Mouse (Mus musculus) CH12.LX (cell line): ENCODE data around the gene Abca1. TPM values are rescaled to one million over a fixed set of nuclear protein-coding genes. Genes with fewer than 3 reads are reported as not detected.

Experiments
- DNase-seq: peaks from one replicate; pipeline ENCODE4 v3.0.0-alpha.2; 2013; ENCODE audit errors: extremely low read depth
- H3K27ac ChIP-seq: 2 replicates; pipeline ENCODE4 v1.5.1; 2012; ENCODE audit warnings: low read depth, mild to moderate bottlenecking, control low read depth, moderate library complexity; ENCODE audit not compliant: insufficient read depth
- H3K27me3 ChIP-seq: replicated peaks from 2 replicates; pipeline ENCODE3; 2012; ENCODE audit warnings: inconsistent platforms
- H3K36me3 ChIP-seq, 2 experiments: replicated peaks in 1 of 2; 2 replicates each; pipeline versions ENCODE3 to v1.6.1; 2012; ENCODE audit warnings: inconsistent platforms in 1 of 2, low read length in 1 of 2, mild to moderate bottlenecking in 1 of 2, mixed read lengths in 1 of 2, moderate library complexity in 1 of 2; ENCODE audit not compliant: control insufficient read depth in 1 of 2, insufficient read depth in 1 of 2
- H3K4me1 ChIP-seq, 2 experiments: 2 replicates each; pipeline ENCODE4 v1.6.1; 2012; ENCODE audit warnings: inconsistent platforms in 1 of 2, moderate library complexity in 1 of 2; ENCODE audit not compliant: insufficient read depth in 2 of 2, control insufficient read depth in 1 of 2
- H3K4me2 ChIP-seq: 2 replicates; pipeline ENCODE4 v1.6.1; 2012; ENCODE audit warnings: low read depth, mild to moderate bottlenecking, control low read depth; ENCODE audit not compliant: poor library complexity, insufficient read depth, severe bottlenecking
- H3K4me3 ChIP-seq, 3 experiments: fragments of 150-350 bp in 1 of 3; sonication (generic) in 1 of 3; replicated peaks in 1 of 3; 2 replicates each; pipeline versions ENCODE3 to v1.5.1; 2011 to 2012; ENCODE audit warnings: low read depth in 2 of 3, low read length in 2 of 3, mild to moderate bottlenecking in 2 of 3, moderate library complexity in 2 of 3, control low read depth in 1 of 3, improper control_type of control experiment in 1 of 3, inconsistent platforms in 1 of 3, mixed read lengths in 1 of 3; ENCODE audit not compliant: poor library complexity in 1 of 3
- H3K79me2 ChIP-seq: replicated peaks from 2 replicates; pipeline ENCODE4 v1.6.1; 2012; ENCODE audit warnings: mild to moderate bottlenecking, moderate library complexity; ENCODE audit not compliant: control insufficient read depth, poor library complexity, insufficient read depth, severe bottlenecking; ENCODE audit errors: extremely low read depth
- H3K9ac ChIP-seq: 2 replicates; pipeline ENCODE4 v1.6.1; 2012; ENCODE audit warnings: low read depth, mild to moderate bottlenecking, control low read depth, moderate library complexity; ENCODE audit not compliant: insufficient read depth
- H3K9me3 ChIP-seq: replicated peaks from 2 replicates; pipeline ENCODE3; 2012; ENCODE audit warnings: low read length, inconsistent platforms, mixed read lengths
- CHD2 ChIP-seq: IDR thresholded peaks from 2 replicates; pipeline ENCODE4 v1.6.1; 2011; ENCODE audit warnings: low read length, improper control_type of control experiment
- CTCF ChIP-seq, 2 experiments: IDR thresholded peaks in 1 of 2; conservative IDR thresholded peaks in 1 of 2; 2 replicates each; pipeline ENCODE4 v1.5.1; 2011 to 2012; ENCODE audit warnings: low read depth in 2 of 2, low read length in 2 of 2, improper control_type of control experiment in 1 of 2, inconsistent platforms in 1 of 2, mild to moderate bottlenecking in 1 of 2, moderate library complexity in 1 of 2
- ETS1 ChIP-seq: conservative IDR thresholded peaks from 2 replicates; pipeline ENCODE4 v1.6.1; 2012; ENCODE audit warnings: low read depth, mild to moderate bottlenecking, inconsistent platforms, low read length, improper control_type of control experiment, moderate library complexity
- HCFC1 ChIP-seq: IDR thresholded peaks from 2 replicates; pipeline ENCODE4 v1.6.1; 2012; ENCODE audit warnings: low read depth, mild to moderate bottlenecking, inconsistent platforms, low read length, improper control_type of control experiment
- IRF4 ChIP-seq: IDR thresholded peaks from 2 replicates; pipeline ENCODE4 v1.6.1; 2014; ENCODE audit warnings: low read depth, mild to moderate bottlenecking, inconsistent platforms, low read length, improper control_type of control experiment
- MAFK ChIP-seq: IDR thresholded peaks from 2 replicates; pipeline ENCODE4 v1.6.1; 2011; ENCODE audit warnings: low read length, improper control_type of control experiment; ENCODE audit not compliant: insufficient replicate concordance
- MAX ChIP-seq: IDR thresholded peaks from 2 replicates; pipeline ENCODE4 v1.6.1; 2011; ENCODE audit warnings: low read length, improper control_type of control experiment
- MAZ ChIP-seq: IDR thresholded peaks from 2 replicates; pipeline ENCODE4 v1.6.1; 2012; ENCODE audit warnings: low read depth, mild to moderate bottlenecking, inconsistent platforms, low read length, improper control_type of control experiment, moderate library complexity
- MXI1 ChIP-seq: IDR thresholded peaks from 2 replicates; pipeline ENCODE4 v1.6.1; 2011; ENCODE audit warnings: mild to moderate bottlenecking, low read depth, low read length, improper control_type of control experiment
- NRF1 ChIP-seq: IDR thresholded peaks from 2 replicates; pipeline ENCODE4 v1.6.1; 2014; ENCODE audit warnings: low read depth, mild to moderate bottlenecking, inconsistent platforms, low read length, improper control_type of control experiment, moderate library complexity
- PAX5 ChIP-seq: IDR thresholded peaks from 2 replicates; pipeline ENCODE4 v1.6.1; 2012; ENCODE audit warnings: low read length, inconsistent platforms, mixed read lengths
- POLR2A ChIP-seq: IDR thresholded peaks from 2 replicates; pipeline ENCODE4 v1.6.1; 2011; ENCODE audit warnings: low read depth, mild to moderate bottlenecking, improper control_type of control experiment, low read length
- SIN3A ChIP-seq: IDR thresholded peaks from 2 replicates; pipeline ENCODE4 v1.6.1; 2012; ENCODE audit warnings: low read length, improper control_type of control experiment, inconsistent platforms
- SMC3 ChIP-seq: IDR thresholded peaks from 2 replicates; pipeline ENCODE4 v1.6.1; 2011; ENCODE audit warnings: low read depth, low read length, improper control_type of control experiment
- TCF12 ChIP-seq: IDR thresholded peaks from 2 replicates; pipeline ENCODE4 v1.6.1; 2014; ENCODE audit warnings: low read depth, mild to moderate bottlenecking, inconsistent platforms, low read length, improper control_type of control experiment
- UBTF ChIP-seq: IDR thresholded peaks from 2 replicates; pipeline ENCODE4 v1.6.1; 2012; ENCODE audit warnings: low read depth, mild to moderate bottlenecking, inconsistent platforms, low read length, improper control_type of control experiment, moderate library complexity
- USF2 ChIP-seq: conservative IDR thresholded peaks from 2 replicates; pipeline ENCODE4 v1.6.1; 2011; ENCODE audit warnings: low read depth, low read length, improper control_type of control experiment
- ZKSCAN1 ChIP-seq: IDR thresholded peaks from 2 replicates; pipeline ENCODE4 v1.6.1; 2012; ENCODE audit warnings: low read depth, inconsistent platforms, low read length, improper control_type of control experiment, borderline replicate concordance
- dilution Hi-C: fragments of 300-500 bp; cut with MboI; formaldehyde crosslinking; loops from 2 replicates; pipeline ENCODE4 v1.14.3; 2020; ENCODE audit warnings: low sequenced_read_pairs; ENCODE audit not compliant: extremely low pct_unique_long_range_greater_than_20kb, extremely low pct_ligation_motif_present
- in situ Hi-C: fragments of 300-500 bp; cut with MboI; formaldehyde crosslinking; loops from 3 replicates; pipeline ENCODE4 v1.14.3; 2019; ENCODE audit warnings: low sequenced_read_pairs, low pct_ligation_motif_present, low pct_unique_long_range_greater_than_20kb, mixed read lengths
- polyA plus RNA-seq: library from polyadenylated mRNA; unstranded; fragments of >175 nt; gene quantifications from 2 replicates; pipeline ENCODE4 v1.2.1, GENCODE M21; 2012; ENCODE audit warnings: low read depth; ENCODE audit not compliant: insufficient read length
- total RNA-seq, 2 experiments: library from RNA; depleted of rRNA; stranded (reverse); fragments of 300-350 nt in 1 of 2; fragments of >200 nt in 1 of 2; gene quantifications; 2 replicates each; pipeline ENCODE4 v1.2.3; 2012 to 2014

Gene Abca1
- total and polyA plus RNA-seq, 3 experiments = 0.13 to 0.46 (median 0.35) TPM

- Histone ChIP-seq H3K27me3 (no peaks in the 10 kb centered on the region), H3K9ac (no peak overlapping the region), H3K4me3 (no peak overlapping the region), H3K4me1 (no peaks in the 10 kb centered on the region), H3K4me2 (no peak overlapping the region), H3K27ac (no peak overlapping the region), H3K9me3 (no peaks in the 10 kb centered on the region), H3K36me3 (no peaks in the 10 kb centered on the region), H3K79me2 (no peaks in the 10 kb centered on the region)
- no peak for DNase-seq
- dilution Hi-C loops (no loop called here), in situ Hi-C loops (no loop called here)
- no peak for TF ChIP-seq NRF1
- TF ChIP-seq SIN3A = no peak
Observed at GRCm38 (mm10) chr4:53178489-53178888, 18.8 kb upstream of the Abca1 start.

GRCm38 (mm10) chr4:53177696-53178095 is 18.0 kb upstream of the Abca1 start:
- in situ Hi-C loops (no loop called here), dilution Hi-C loops (no loop called here)
- H3K79me2 ChIP-seq = no peaks in the 10 kb centered on the region
- no peak overlapping the region for H3K9ac ChIP-seq
- no peaks in the 10 kb centered on the region for H3K4me1 ChIP-seq
- H3K27ac ChIP-seq = no peak overlapping the region
- no peak for DNase-seq
- no peak overlapping the region for H3K4me3 ChIP-seq
- TF ChIP-seq MXI1 (no peak), CHD2 (no peak), POLR2A (no peak), TCF12 (no peak), MAZ (no peak), HCFC1 (no peak), SMC3 (no peak), USF2 (no peak), MAFK (no peak), ZKSCAN1 (no peak), PAX5 (no peak), MAX (no peak), UBTF (no peak), IRF4 (no peak), CTCF (conservative IDR thresholded peaks at IDR 0.05 in 1 of 2, IDR thresholded peaks at IDR 0.05 in 1 of 2; ENCODE audit: low read depth in 2 of 2, low read length in 2 of 2) (no peak), ETS1 (no peak)
- no peaks in the 10 kb centered on the region for H3K9me3 ChIP-seq
- H3K36me3 ChIP-seq = no peaks in the 10 kb centered on the region
- H3K4me2 ChIP-seq = no peak overlapping the region
- H3K27me3 ChIP-seq = no peaks in the 10 kb centered on the region
